Mouse (Mus musculus) intestine, postnatal 0 days (tissue): Measurements from ENCODE around the gene Gm45208. TPM values are rescaled to one million over a fixed set of nuclear protein-coding genes. Genes with fewer than 3 reads are reported as not detected.

Experiments
- ATAC-seq: fragments of 200-750 bp; cut with Nextera tagmentation; 2 replicates; pipeline ENCODE4 v1.8.0; 2017; ENCODE audit warnings: mild to moderate bottlenecking, moderate TSS enrichment, moderate library complexity
- H3K27ac ChIP-seq: fragments of 300-500 bp; sonication (generic); 2 replicates; pipeline ENCODE4 v1.5.1; 2014; ENCODE audit warnings: mild to moderate bottlenecking, low read depth, low read length, moderate library complexity
- H3K27me3 ChIP-seq: fragments of 300-500 bp; sonication (generic); replicated peaks from 2 replicates; pipeline ENCODE4 v1.6.1; 2014; ENCODE audit warnings: low read length, mixed read lengths; ENCODE audit not compliant: control insufficient read depth, insufficient read depth
- H3K36me3 ChIP-seq: fragments of 300-500 bp; sonication (generic); 2 replicates; pipeline ENCODE4 v1.6.1; 2014; ENCODE audit warnings: mild to moderate bottlenecking, moderate library complexity; ENCODE audit not compliant: control insufficient read depth, insufficient read depth
- H3K4me1 ChIP-seq: fragments of 300-500 bp; sonication (generic); replicated peaks from 2 replicates; pipeline ENCODE4 v1.6.1; 2014; ENCODE audit warnings: antibody characterized with exemption, low read length, mixed read lengths; ENCODE audit not compliant: control insufficient read depth, insufficient read depth
- H3K4me2 ChIP-seq: fragments of 300-500 bp; sonication (generic); replicated peaks from 2 replicates; pipeline ENCODE4 v1.6.1; 2014; ENCODE audit warnings: low read depth, mild to moderate bottlenecking, moderate library complexity
- H3K4me3 ChIP-seq: fragments of 300-500 bp; sonication (generic); 2 replicates; pipeline ENCODE4 v1.5.1; 2014; ENCODE audit warnings: low read depth, low read length
- H3K9ac ChIP-seq: fragments of 300-500 bp; sonication (generic); 2 replicates; pipeline ENCODE4 v1.6.1; 2014; ENCODE audit warnings: mild to moderate bottlenecking, low read depth, low read length
- H3K9me3 ChIP-seq: fragments of 300-500 bp; sonication (generic); 2 replicates; pipeline ENCODE4 v1.6.1; 2016; ENCODE audit warnings: mixed run types; ENCODE audit not compliant: control insufficient read depth
- CTCF ChIP-seq: sonication (generic); IDR thresholded peaks from 2 replicates; pipeline ENCODE4 v1.5.1; 2016; ENCODE audit warnings: low read depth, mild to moderate bottlenecking, control low read depth, antibody characterized with exemption, moderate library complexity
- WGBS: fragments of 180-500 bp; shearing (Covaris S2); extraction: QIAGEN DNeasy Blood & Tissue Kit; methylation state at CpG from one replicate; pipeline ENCODE4 v1.1.7; 2014; 5-methylcytosine and 5-hydroxymethylcytosine counted together
- polyA plus RNA-seq: library from polyadenylated mRNA; unstranded; fragments of >200 nt; fragmentation: Nextera tagmentation; extraction: Ambion mirVana; gene quantifications from 2 replicates; pipeline ENCODE4 v1.2.1, GENCODE M21; 2015

Gm45208 gene
- polyA plus RNA-seq, 1 experiment from 2014 or later, result not detected

GRCm38 (mm10) chrX:7776329-7777082 lies 54.5 kb downstream of the Gm45208 start:
- no peak; the same call in 1 of the 2 replicates for ATAC-seq
- H3K4me3 ChIP-seq, result no peak overlapping the region
- peak; percentile 79 for TF ChIP-seq CTCF
- 49% methylated on average over 8 of the region's 8 CpGs for WGBS
- no peak overlapping the region for H3K9ac ChIP-seq
- H3K9me3 ChIP-seq, result no peaks in the 10 kb centered on the region
- H3K4me1 ChIP-seq, result no peaks in the 10 kb centered on the region
- no peak overlapping the region for H3K4me2 ChIP-seq
- H3K27ac ChIP-seq, result no peak overlapping the region
- H3K36me3 ChIP-seq, result peaks cover 8% of the 10 kb centered on the region; the same call in 1 of the 2 replicates
- no peaks in the 10 kb centered on the region for H3K27me3 ChIP-seq

GRCm38 (mm10) chrX:7778450-7779244 lies 56.6 kb downstream of the Gm45208 start:
- Histone ChIP-seq H3K36me3 (peaks cover 2% of the 10 kb centered on the region; the same call in 1 of the 2 replicates), H3K4me1 (no peaks in the 10 kb centered on the region), H3K9me3 (no peaks in the 10 kb centered on the region), H3K27me3 (no peaks in the 10 kb centered on the region), H3K4me3 (no peak overlapping the region), H3K4me2 (no peak overlapping the region), H3K9ac (no peak overlapping the region), H3K27ac (no peak overlapping the region)
- ATAC-seq, result no peak
- 53% methylated on average over 7 of the region's 7 CpGs for WGBS
- TF ChIP-seq CTCF, result no peak

DNA sequence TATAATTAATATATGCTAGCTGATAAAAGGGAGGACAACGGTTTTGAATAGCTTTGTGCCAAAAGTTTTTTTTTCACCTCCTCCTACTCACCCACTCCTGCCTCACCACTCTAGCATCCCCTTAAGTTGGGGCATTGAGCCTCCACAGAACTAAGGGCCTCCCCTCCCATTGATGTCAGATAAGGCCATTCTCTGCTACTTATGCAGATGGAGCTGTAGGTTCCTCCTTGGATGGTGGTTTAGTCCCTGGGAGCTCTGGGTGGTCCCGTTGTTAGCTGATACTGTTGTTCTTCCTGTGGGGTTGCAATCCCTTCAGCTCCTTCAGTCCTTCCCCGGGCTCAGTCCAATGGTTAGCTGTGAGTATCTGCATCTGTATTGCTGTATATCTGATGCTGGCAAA lies 57.2 kb downstream of the Gm45208 start:
- no peak for TF ChIP-seq CTCF
- no peak overlapping the region for H3K4me2 ChIP-seq
- ATAC-seq, result no peak
- 17% methylated on average over 3 of the region's 3 CpGs for WGBS
- H3K9ac ChIP-seq, result no peak overlapping the region
- H3K36me3 ChIP-seq, result no peaks in the 10 kb centered on the region
- H3K27me3 ChIP-seq, result no peaks in the 10 kb centered on the region
- H3K4me1 ChIP-seq, result no peaks in the 10 kb centered on the region
- H3K4me3 ChIP-seq, result no peak overlapping the region
- no peak overlapping the region for H3K27ac ChIP-seq
- H3K9me3 ChIP-seq, result no peaks in the 10 kb centered on the region

Other genes starting within 250 kb of the Gm45208 start
- 0.05 TPM in 1 of 2 replicates, not detected in the other for gene Foxp3, start 148.6 kb upstream of the Gm45208 start, polyA plus RNA-seq
- gene Ppp1r3f, start 148.0 kb upstream of the Gm45208 start, polyA plus RNA-seq, result 0.56 and 0.83 TPM in 2 replicates
- 21.9 and 24.8 TPM in 2 replicates for gene Ccdc22, start 116.7 kb upstream of the Gm45208 start, polyA plus RNA-seq
- gene Cacna1f, start 115.2 kb upstream of the Gm45208 start, polyA plus RNA-seq, result not detected in 2 replicates
- gene Syp, start 83.8 kb upstream of the Gm45208 start, polyA plus RNA-seq, result 5.4 and 5.7 TPM in 2 replicates
- 3.4 and 4.3 TPM in 2 replicates for gene Prickle3, start 65.0 kb upstream of the Gm45208 start, polyA plus RNA-seq
- gene Plp2, start 50.9 kb upstream of the Gm45208 start, polyA plus RNA-seq, result 113 and 124 TPM in 2 replicates
- 1.4 and 1.6 TPM in 2 replicates for gene Magix, start 41.0 kb upstream of the Gm45208 start, polyA plus RNA-seq
- gene Gpkow, start 25.1 kb upstream of the Gm45208 start, polyA plus RNA-seq, result 13.8 and 14.6 TPM in 2 replicates
- gene Wdr45, start 7.9 kb upstream of the Gm45208 start, polyA plus RNA-seq, result 19.3 and 19.5 TPM in 2 replicates
- 18.2 and 24.0 TPM in 2 replicates for gene Praf2, start 6.2 kb downstream of the Gm45208 start, polyA plus RNA-seq
- gene Ccdc120, start 28.7 kb downstream of the Gm45208 start, polyA plus RNA-seq, result 20.7 and 22.2 TPM in 2 replicates
- 15.3 and 16.2 TPM in 2 replicates for gene Tfe3, start 40.3 kb downstream of the Gm45208 start, polyA plus RNA-seq
- gene Gripap1, start 67.5 kb downstream of the Gm45208 start, polyA plus RNA-seq, result 17.6 and 22.2 TPM in 2 replicates
- 0.60 and 0.68 TPM in 2 replicates for gene Kcnd1, start 100.0 kb downstream of the Gm45208 start, polyA plus RNA-seq
- gene Otud5, start 119.1 kb downstream of the Gm45208 start, polyA plus RNA-seq, result 21.0 and 22.8 TPM in 2 replicates
- gene Pim2, start 156.0 kb downstream of the Gm45208 start, polyA plus RNA-seq, result 9.2 and 10.2 TPM in 2 replicates
- gene Slc35a2, start 161.8 kb downstream of the Gm45208 start, polyA plus RNA-seq, result 24.3 and 27.0 TPM in 2 replicates
- gene Pqbp1, start 177.0 kb downstream of the Gm45208 start, polyA plus RNA-seq, result 63.1 and 64.3 TPM in 2 replicates
- gene Timm17b, start 177.1 kb downstream of the Gm45208 start, polyA plus RNA-seq, result 106 and 109 TPM in 2 replicates
- not detected in 2 replicates for gene Gm10491, start 185.6 kb downstream of the Gm45208 start, polyA plus RNA-seq
- not detected in 2 replicates for gene Gm10490, start 187.3 kb downstream of the Gm45208 start, polyA plus RNA-seq
- 17.5 and 18.0 TPM in 2 replicates for gene Pcsk1n, start 197.6 kb downstream of the Gm45208 start, polyA plus RNA-seq
- not detected in 2 replicates for gene Eras, start 206.4 kb downstream of the Gm45208 start, polyA plus RNA-seq
- gene Hdac6, start 225.6 kb downstream of the Gm45208 start, polyA plus RNA-seq, result 4.6 and 5.4 TPM in 2 replicates